Mouse (Mus musculus) lung, embryonic 16.5 days (tissue): ENCODE data around the gene Egr4. TPM values are rescaled to one million over a fixed set of nuclear protein-coding genes. Genes with fewer than 3 reads are reported as not detected.

Experiments used
- ATAC-seq: fragments of 200-750 bp; cut with Nextera tagmentation; 2 replicates; pipeline ENCODE4 v1.8.0; 2017; ENCODE audit warnings: low read depth, mild to moderate bottlenecking, moderate library complexity
- H3K27ac ChIP-seq: fragments of 300-500 bp; sonication (generic); 2 replicates; pipeline ENCODE4 v1.5.1; 2014; ENCODE audit warnings: mild to moderate bottlenecking, control low read depth, low read length
- H3K27me3 ChIP-seq: fragments of 300-500 bp; sonication (generic); 2 replicates; pipeline ENCODE4 v1.6.1; 2014; ENCODE audit warnings: low read depth, low read length, mixed read lengths; ENCODE audit not compliant: control insufficient read depth, insufficient read depth
- H3K36me3 ChIP-seq: fragments of 300-500 bp; sonication (generic); 2 replicates; pipeline ENCODE4 v1.6.1; 2014; ENCODE audit warnings: low read length; ENCODE audit not compliant: control insufficient read depth, insufficient read depth
- H3K4me1 ChIP-seq: fragments of 300-500 bp; sonication (generic); replicated peaks from 2 replicates; pipeline ENCODE4 v1.6.1; 2014; ENCODE audit warnings: low read length, mixed read lengths; ENCODE audit not compliant: control insufficient read depth, insufficient read depth
- H3K4me2 ChIP-seq: fragments of 300-500 bp; sonication (generic); 2 replicates; pipeline ENCODE4 v1.6.1; 2014; ENCODE audit warnings: low read depth, low read length, control low read depth
- H3K4me3 ChIP-seq: fragments of 300-500 bp; sonication (generic); 2 replicates; pipeline ENCODE4 v1.5.1; 2014; ENCODE audit warnings: mild to moderate bottlenecking, low read length, control low read depth
- H3K9ac ChIP-seq: fragments of 300-500 bp; sonication (generic); 2 replicates; pipeline ENCODE4 v1.6.1; 2014; ENCODE audit warnings: low read length, control low read depth
- H3K9me3 ChIP-seq: fragments of 300-500 bp; sonication (generic); 2 replicates; pipeline ENCODE4 v1.6.1; 2016; ENCODE audit warnings: low read length; ENCODE audit not compliant: control insufficient read depth
- WGBS: fragments of 180-500 bp; shearing (Covaris S2); extraction: QIAGEN DNeasy Blood & Tissue Kit; methylation state at CpG from one replicate; pipeline ENCODE4 v1.1.7; 2014; 5-methylcytosine and 5-hydroxymethylcytosine counted together
- polyA plus RNA-seq: library from polyadenylated mRNA; unstranded; fragments of >200 nt; fragmentation: Nextera tagmentation; extraction: Ambion mirVana; gene quantifications from 2 replicates; pipeline ENCODE4 v1.2.1, GENCODE M21; 2015

Gene Egr4
- polyA plus RNA-seq: not detected in 2 replicates

- H3K36me3 ChIP-seq: no peaks in the 10 kb centered on the region
- peaks cover 2% of the 10 kb centered on the region; the same call in 1 of the 2 replicates for H3K9me3 ChIP-seq
- H3K4me2 ChIP-seq: peak within 1 kb of the TSS; percentile 71
- H3K27ac ChIP-seq: no peak within 1 kb of the TSS
- H3K27me3 ChIP-seq: peaks cover 63% of the 10 kb centered on the region
- H3K9ac ChIP-seq: no peak within 1 kb of the TSS
- ATAC-seq: peak; percentile 69; the same call in 1 of the 2 replicates
- peaks cover 14% of the 10 kb centered on the region; the same call in 1 of the 2 replicates for H3K4me1 ChIP-seq
- H3K4me3 ChIP-seq: peak within 1 kb of the TSS; percentile 49
- WGBS: 1% methylated on average over 38 of the region's 38 CpGs
Observed at GRCm38 (mm10) chr6:85513531-85513910, at the start of gene Egr4. TSS of gene Egr4 (minus strand) at chr6:85513589.

DNA sequence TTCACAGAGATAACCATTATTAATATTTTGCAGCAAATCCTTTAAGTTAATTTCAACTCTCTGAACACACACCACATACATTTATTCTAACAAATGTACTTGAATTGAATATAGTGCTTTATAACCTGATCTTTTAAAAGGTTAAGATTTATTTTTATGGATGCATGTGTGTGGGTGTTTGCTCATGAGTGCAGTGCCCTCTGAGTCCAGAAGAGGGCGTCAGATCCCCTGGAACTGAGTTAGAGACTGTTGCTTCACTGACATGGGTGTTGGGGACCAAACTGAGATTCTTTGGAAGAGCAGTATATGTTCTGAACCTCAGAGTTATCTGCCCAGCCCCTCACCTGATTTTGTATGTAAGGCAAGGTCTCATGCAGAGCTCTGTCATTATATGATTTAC lies 49.0 kb upstream of the Egr4 start:
- Histone ChIP-seq H3K4me3 (no peak overlapping the region), H3K36me3 (no peaks in the 10 kb centered on the region), H3K27ac (no peak overlapping the region), H3K4me1 (no peaks in the 10 kb centered on the region), H3K4me2 (no peak overlapping the region), H3K9me3 (no peaks in the 10 kb centered on the region), H3K9ac (no peak overlapping the region), H3K27me3 (no peaks in the 10 kb centered on the region)
- ATAC-seq: no peak
- 24% methylated on average over 1 of the region's 1 CpGs for WGBS

- no peaks in the 10 kb centered on the region for H3K27me3 ChIP-seq
- no peak overlapping the region for H3K4me3 ChIP-seq
- H3K27ac ChIP-seq: no peak overlapping the region
- WGBS: 82% methylated on average over 5 of the region's 5 CpGs
- H3K4me2 ChIP-seq: no peak overlapping the region
- no peaks in the 10 kb centered on the region for H3K4me1 ChIP-seq
- H3K9me3 ChIP-seq: no peaks in the 10 kb centered on the region
- no peak for ATAC-seq
- H3K9ac ChIP-seq: no peak overlapping the region
- no peaks in the 10 kb centered on the region for H3K36me3 ChIP-seq
Observed at GRCm38 (mm10) chr6:85547642-85548041, 34.3 kb upstream of the Egr4 start.

GRCm38 (mm10) chr6:85544251-85544881 lies 31.0 kb upstream of the Egr4 start:
- H3K4me2 ChIP-seq: no peak overlapping the region
- no peak overlapping the region for H3K4me3 ChIP-seq
- no peak overlapping the region for H3K9ac ChIP-seq
- no peaks in the 10 kb centered on the region for H3K4me1 ChIP-seq
- no peak for ATAC-seq
- H3K36me3 ChIP-seq: no peaks in the 10 kb centered on the region
- WGBS: 77% methylated on average over 13 of the region's 13 CpGs
- no peaks in the 10 kb centered on the region for H3K27me3 ChIP-seq
- H3K27ac ChIP-seq: no peak overlapping the region
- no peaks in the 10 kb centered on the region for H3K9me3 ChIP-seq

- H3K9me3 ChIP-seq: no peaks in the 10 kb centered on the region
- H3K4me3 ChIP-seq: no peak overlapping the region
- no peak overlapping the region for H3K27ac ChIP-seq
- no peaks in the 10 kb centered on the region for H3K4me1 ChIP-seq
- H3K36me3 ChIP-seq: no peaks in the 10 kb centered on the region
- H3K9ac ChIP-seq: no peak overlapping the region
- no peaks in the 10 kb centered on the region for H3K27me3 ChIP-seq
- WGBS: 63% methylated on average over 10 of the region's 10 CpGs
- no peak for ATAC-seq
- H3K4me2 ChIP-seq: no peak overlapping the region
Observed at GRCm38 (mm10) chr6:85543351-85544175, 30.2 kb upstream of the Egr4 start.

- WGBS: 53% methylated on average over 2 of the region's 2 CpGs
- Histone ChIP-seq H3K4me1 (no peaks in the 10 kb centered on the region), H3K27me3 (no peaks in the 10 kb centered on the region), H3K27ac (no peak overlapping the region), H3K36me3 (no peaks in the 10 kb centered on the region), H3K9me3 (no peaks in the 10 kb centered on the region), H3K4me3 (no peak overlapping the region), H3K9ac (no peak overlapping the region), H3K4me2 (no peak overlapping the region)
- ATAC-seq: no peak
Observed at GRCm38 (mm10) chr6:85522825-85523224, 9.4 kb upstream of the Egr4 start.

DNA sequence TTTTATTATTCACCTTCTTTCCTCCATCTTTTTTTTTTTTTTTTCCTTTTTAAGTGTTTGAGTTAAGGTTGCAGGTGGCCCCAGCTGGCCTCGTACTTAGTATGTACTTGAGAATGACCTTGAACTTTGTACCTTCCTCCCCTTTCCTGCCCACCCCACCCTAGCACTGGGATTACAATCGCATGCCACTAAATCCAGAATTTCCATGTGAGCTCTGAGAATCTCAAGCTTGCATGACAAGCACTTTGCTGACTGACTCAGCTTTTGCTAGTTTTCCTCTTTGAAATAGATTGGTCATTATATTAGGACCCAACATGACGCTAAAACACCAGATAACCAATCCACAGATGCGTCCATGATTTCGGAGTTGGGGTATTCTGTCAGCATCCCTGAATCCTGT lies 8.6 kb upstream of the Egr4 start:
- no peaks in the 10 kb centered on the region for H3K27me3 ChIP-seq
- 77% methylated on average over 5 of the region's 5 CpGs for WGBS

DNA sequence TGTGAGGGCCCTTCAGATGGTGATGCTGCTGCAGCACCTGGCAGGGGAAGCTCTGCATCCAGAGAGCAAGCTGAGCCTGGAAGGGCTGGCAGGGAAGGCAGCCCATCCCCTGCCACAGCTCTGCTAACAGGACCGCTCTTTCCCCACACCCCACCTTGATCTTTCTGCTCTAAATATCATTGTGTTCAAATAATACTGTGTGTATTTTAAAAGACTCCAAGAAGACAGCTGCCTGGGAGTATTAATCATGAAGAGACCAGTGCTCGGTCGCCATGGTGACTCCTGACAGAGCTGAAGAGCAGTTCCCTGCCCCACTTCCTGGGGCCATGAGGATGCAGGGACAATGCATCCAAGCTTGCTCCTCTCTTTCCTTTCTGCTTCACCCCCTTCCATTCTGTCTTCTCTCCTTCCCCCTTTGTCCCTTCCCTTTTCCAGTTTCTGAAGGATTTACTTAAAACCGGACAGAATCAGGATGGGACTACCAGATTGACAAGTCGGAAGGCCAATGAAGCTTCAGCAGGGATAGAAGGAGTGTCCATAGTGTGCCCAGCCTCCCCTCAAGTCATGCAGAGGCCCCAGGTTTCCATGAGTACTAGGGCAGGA lies 4.8 kb upstream of the Egr4 start:
- Histone ChIP-seq H3K9me3 (peaks cover 2% of the 10 kb centered on the region; the same call in 1 of the 2 replicates), H3K9ac (no peak overlapping the region), H3K27ac (no peak overlapping the region), H3K36me3 (no peaks in the 10 kb centered on the region), H3K4me3 (no peak overlapping the region), H3K27me3 (peaks cover 28% of the 10 kb centered on the region), H3K4me2 (no peak overlapping the region), H3K4me1 (peaks cover 4% of the 10 kb centered on the region; the same call in 1 of the 2 replicates)
- no peak for ATAC-seq
- 48% methylated on average over 5 of the region's 5 CpGs for WGBS

More for the DNA sequence above, 8.6 kb upstream of the Egr4 start:
- no peak overlapping the region for H3K9ac ChIP-seq
- H3K4me3 ChIP-seq: no peak overlapping the region
- no peak overlapping the region for H3K4me2 ChIP-seq
- no peaks in the 10 kb centered on the region for H3K36me3 ChIP-seq
- no peak overlapping the region for H3K27ac ChIP-seq
- no peak for ATAC-seq
- H3K9me3 ChIP-seq: no peaks in the 10 kb centered on the region
- H3K4me1 ChIP-seq: no peaks in the 10 kb centered on the region

DNA sequence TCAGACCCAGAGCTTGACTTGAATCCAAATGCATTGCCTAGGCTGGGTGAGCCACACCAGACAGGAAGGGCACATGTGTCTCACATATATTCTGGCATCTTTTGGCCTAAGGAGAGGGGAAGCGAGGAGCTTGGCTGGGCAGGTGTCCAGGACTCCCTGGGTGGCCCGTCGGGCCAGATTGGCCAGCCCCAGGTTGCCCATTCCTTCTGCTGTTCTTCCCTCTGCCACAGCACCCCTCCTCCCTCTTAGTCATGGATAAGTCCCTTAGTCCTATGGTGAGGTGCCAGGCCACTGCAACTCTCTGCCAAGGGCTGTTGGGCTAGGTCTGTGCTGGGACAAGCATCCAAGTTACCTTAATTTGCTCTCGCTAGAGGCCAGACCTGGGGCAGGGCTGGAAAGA lies 2.6 kb upstream of the Egr4 start:
- Histone ChIP-seq H3K27ac (no peak overlapping the region), H3K9ac (no peak overlapping the region), H3K27me3 (peaks cover 50% of the 10 kb centered on the region), H3K9me3 (peaks cover 2% of the 10 kb centered on the region; the same call in 1 of the 2 replicates), H3K4me2 (no peak overlapping the region), H3K36me3 (no peaks in the 10 kb centered on the region), H3K4me3 (no peak overlapping the region), H3K4me1 (peaks cover 14% of the 10 kb centered on the region; the same call in 1 of the 2 replicates)
- WGBS: 71% methylated on average over 4 of the region's 4 CpGs
- no peak for ATAC-seq
